Mouse (Mus musculus) C2C12 (cell line): ENCODE results near the gene Xylb. TPM values are rescaled to one million over a fixed set of nuclear protein-coding genes. Genes with fewer than 3 reads are reported as not detected.

ENCODE experiments used
- polyA plus RNA-seq: library from polyadenylated mRNA; unstranded; fragments of >200 nt; fragmentation: generic; extraction: Trizol; gene quantifications from one replicate; pipeline ENCODE4 v1.2.1, GENCODE M21; 2012; ENCODE audit warnings: missing spikeins

Gene Xylb
- polyA plus RNA-seq, 1 experiment: 3.1 TPM

Other genes with a start within 250 kb of the Xylb start
- 0.96 TPM for gene Acaa1b, start 200.3 kb upstream of the Xylb start, polyA plus RNA-seq
- gene Gm47289, start 198.2 kb upstream of the Xylb start, polyA plus RNA-seq: not detected
- gene Slc22a13, start 148.3 kb upstream of the Xylb start, polyA plus RNA-seq: not detected
- 13.0 TPM for gene Oxsr1, start 35.0 kb upstream of the Xylb start, polyA plus RNA-seq
- gene Acaa1a, start 17.7 kb upstream of the Xylb start, polyA plus RNA-seq: 50.9 TPM
- 19.5 TPM for gene Myd88, start 16.0 kb upstream of the Xylb start, polyA plus RNA-seq
- not detected for gene Slc22a14, start 8.2 kb downstream of the Xylb start, polyA plus RNA-seq
- 0.83 TPM for gene Acvr2b, start 44.7 kb downstream of the Xylb start, polyA plus RNA-seq
- 7.3 TPM for gene Exog, start 87.6 kb downstream of the Xylb start, polyA plus RNA-seq
- gene Scn5a, start 221.6 kb downstream of the Xylb start, polyA plus RNA-seq: 13.6 TPM